Mouse (Mus musculus) lung, adult 2 months (tissue): ENCODE measurements at regions not wholly inside any gene's neighbourhood (a gene's known extent, or its start where the extent isn't known, plus 50 kb on each side); places are given as distances from the start of the nearest gene placed in this dataset.

Source experiments
- CTCF ChIP-seq: fragments of 200-500 bp; IDR thresholded peaks from 2 replicates; pipeline ENCODE4 v1.5.1; 2011; ENCODE audit warnings: mild to moderate bottlenecking, low read length, control low read depth; ENCODE audit not compliant: insufficient read depth
- POLR2A ChIP-seq: fragments of 200-500 bp; IDR thresholded peaks from 2 replicates; pipeline ENCODE4 v1.6.1; 2011; ENCODE audit warnings: low read depth, mild to moderate bottlenecking, control low read depth, low read length, borderline replicate concordance; ENCODE audit errors: extremely low read depth

GRCm38 (mm10) chr9:61510217-61510893 is 138.2 kb downstream of the Tle3 start:
- TF ChIP-seq CTCF (no peak), POLR2A (no peak)
